Mouse (Mus musculus): ENCODE data around the gene Fgr. TPM values are rescaled to one million over a fixed set of nuclear protein-coding genes. Genes with fewer than 3 reads are reported as not detected.

Fgr gene
- polyA plus RNA-seq, 1 experiment from 2014 or later, result 0.45 TPM

GRCm38 (mm10) chr4:132955395-132955791 is 18.5 kb upstream of the Fgr start:
- Histone ChIP-seq H3K4me1 (ENCODE audit: control insufficient read depth, insufficient read depth, low read length) (peaks cover 15% of the 10 kb centered on the region), H3K4me3 (ENCODE audit: low read length) (no peak overlapping the region), H3K27me3 (ENCODE audit: control insufficient read depth, insufficient read depth, low read length) (no peaks in the 10 kb centered on the region), H3K9ac (ENCODE audit: low read depth, low read length) (no peak overlapping the region), H3K4me2 (replicated peaks; ENCODE audit: low read depth, low read length) (no peak overlapping the region), H3K9me3 (ENCODE audit: control insufficient read depth, low read length) (no peaks in the 10 kb centered on the region), H3K36me3 (ENCODE audit: control insufficient read depth, insufficient read depth, low read length) (no peaks in the 10 kb centered on the region), H3K27ac (ENCODE audit: low read depth, low read length) (no peak overlapping the region)
- WGBS, result 8% methylated on average over 2 of the region's 2 CpGs
- ATAC-seq (ENCODE audit: low FRiP score, low TSS enrichment), result no peak

DNA sequence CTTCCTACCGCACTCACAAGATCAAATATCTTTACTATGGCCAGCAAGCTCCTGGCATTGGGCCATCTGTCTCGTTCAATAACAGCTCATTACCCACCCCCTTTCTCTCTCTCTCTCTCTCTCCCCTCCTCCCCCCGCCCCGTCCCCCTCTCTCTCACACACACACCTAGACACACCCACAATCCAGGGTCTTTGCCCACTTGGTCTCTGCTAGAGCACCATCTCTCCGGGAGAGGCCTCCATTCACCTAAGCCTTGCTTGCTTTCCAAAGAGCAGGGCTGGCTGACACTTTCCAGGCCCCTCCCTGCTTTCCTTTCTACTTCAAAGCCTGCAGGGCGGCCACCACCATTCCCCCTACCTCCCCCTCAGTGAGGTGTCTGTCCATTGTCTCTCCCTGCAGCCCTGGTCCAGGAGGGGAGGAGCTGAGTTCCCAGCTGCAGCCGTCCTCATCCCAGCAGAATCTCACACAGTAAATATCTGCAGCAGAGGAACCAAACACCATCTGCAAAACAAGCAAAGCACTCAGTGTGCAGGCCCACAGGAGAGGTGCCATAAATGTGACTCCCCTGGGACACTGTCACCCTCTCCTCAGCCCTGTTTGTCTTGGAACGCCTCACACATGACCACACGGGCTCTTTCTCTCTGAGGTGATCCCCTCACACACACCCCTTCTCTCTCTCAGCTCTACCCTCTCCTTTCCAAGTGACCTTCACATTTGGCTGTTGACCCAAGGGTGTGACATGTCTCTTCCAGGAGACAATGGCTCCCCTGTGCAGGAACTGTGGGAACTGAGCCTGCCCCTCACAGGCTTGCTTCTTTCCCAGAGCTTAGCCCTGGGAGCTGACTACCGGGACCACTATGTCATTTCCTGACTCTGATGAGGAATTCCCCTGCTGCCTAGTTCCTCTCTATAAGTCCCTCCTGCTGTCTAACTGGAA is 14.9 kb upstream of the Fgr start:
- H3K27ac ChIP-seq (ENCODE audit: low read depth, low read length), result peak overlapping the region; percentile 79
- 9% methylated on average over 10 of the region's 10 CpGs for WGBS
- peaks cover 13% of the 10 kb centered on the region for H3K4me1 ChIP-seq (ENCODE audit: control insufficient read depth, insufficient read depth, low read length)
- H3K9ac ChIP-seq (ENCODE audit: low read depth, low read length), result peak overlapping the region; percentile 25; the same call in 1 of the 2 replicates
- H3K4me2 ChIP-seq (replicated peaks; ENCODE audit: low read depth, low read length), result no peak overlapping the region
- ATAC-seq (ENCODE audit: low FRiP score, low TSS enrichment), result peak; percentile 81
- no peaks in the 10 kb centered on the region for H3K36me3 ChIP-seq (ENCODE audit: control insufficient read depth, insufficient read depth, low read length)
- H3K4me3 ChIP-seq (ENCODE audit: low read length), result no peak overlapping the region
- H3K27me3 ChIP-seq (ENCODE audit: control insufficient read depth, insufficient read depth, low read length), result no peaks in the 10 kb centered on the region
- H3K9me3 ChIP-seq (ENCODE audit: control insufficient read depth, low read length), result no peaks in the 10 kb centered on the region

DNA sequence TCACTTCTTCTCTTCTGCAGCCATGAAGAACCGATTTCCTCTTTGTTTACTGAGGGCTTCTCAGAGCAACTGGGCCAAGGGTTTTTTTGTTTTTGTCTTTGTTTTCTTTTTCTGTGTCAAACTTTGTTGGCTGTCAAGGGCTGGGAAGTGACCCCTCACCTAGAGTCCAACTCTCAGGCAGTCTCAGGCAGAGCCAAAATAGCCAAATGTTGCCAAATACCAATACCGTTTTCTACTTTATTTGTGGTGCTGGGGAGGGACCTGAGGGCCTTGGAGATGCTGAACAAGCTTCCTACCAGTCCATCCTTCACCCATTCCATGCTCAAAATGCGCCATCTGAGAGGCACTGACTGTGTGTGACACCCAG is 14.2 kb upstream of the Fgr start:
- no peak overlapping the region for H3K4me2 ChIP-seq (replicated peaks; ENCODE audit: low read depth, low read length)
- peak overlapping the region; percentile 79 for H3K27ac ChIP-seq (ENCODE audit: low read depth, low read length)
- ATAC-seq (ENCODE audit: low FRiP score, low TSS enrichment), result no peak
- WGBS, result 51% methylated on average over 3 of the region's 3 CpGs
- H3K27me3 ChIP-seq (ENCODE audit: control insufficient read depth, insufficient read depth, low read length), result no peaks in the 10 kb centered on the region
- H3K4me3 ChIP-seq (ENCODE audit: low read length), result no peak overlapping the region
- no peaks in the 10 kb centered on the region for H3K9me3 ChIP-seq (ENCODE audit: control insufficient read depth, low read length)
- peaks cover 13% of the 10 kb centered on the region for H3K4me1 ChIP-seq (ENCODE audit: control insufficient read depth, insufficient read depth, low read length)
- no peaks in the 10 kb centered on the region for H3K36me3 ChIP-seq (ENCODE audit: control insufficient read depth, insufficient read depth, low read length)
- H3K9ac ChIP-seq (ENCODE audit: low read depth, low read length), result no peak overlapping the region

GRCm38 (mm10) chr4:132960313-132960712 is 13.6 kb upstream of the Fgr start:
- no peak for ATAC-seq (ENCODE audit: low FRiP score, low TSS enrichment)
- no peaks in the 10 kb centered on the region for H3K9me3 ChIP-seq (ENCODE audit: control insufficient read depth, low read length)
- no peaks in the 10 kb centered on the region for H3K36me3 ChIP-seq (ENCODE audit: control insufficient read depth, insufficient read depth, low read length)
- no peak overlapping the region for H3K4me3 ChIP-seq (ENCODE audit: low read length)
- H3K4me2 ChIP-seq (replicated peaks; ENCODE audit: low read depth, low read length), result no peak overlapping the region
- no peaks in the 10 kb centered on the region for H3K27me3 ChIP-seq (ENCODE audit: control insufficient read depth, insufficient read depth, low read length)
- no peak overlapping the region for H3K9ac ChIP-seq (ENCODE audit: low read depth, low read length)
- 55% methylated on average over 5 of the region's 5 CpGs for WGBS
- 0 out of 2 replicates have a peak overlapping the region, but pooled peaks have one; percentile 79 for H3K27ac ChIP-seq (ENCODE audit: low read depth, low read length)
- H3K4me1 ChIP-seq (ENCODE audit: control insufficient read depth, insufficient read depth, low read length), result peaks cover 13% of the 10 kb centered on the region

- no peaks in the 10 kb centered on the region for H3K36me3 ChIP-seq (ENCODE audit: control insufficient read depth, insufficient read depth, low read length)
- H3K4me1 ChIP-seq (ENCODE audit: control insufficient read depth, insufficient read depth, low read length), result peaks cover 13% of the 10 kb centered on the region
- no peaks in the 10 kb centered on the region for H3K9me3 ChIP-seq (ENCODE audit: control insufficient read depth, low read length)
- H3K27me3 ChIP-seq (ENCODE audit: control insufficient read depth, insufficient read depth, low read length), result no peaks in the 10 kb centered on the region
- peak overlapping the region; percentile 0; the same call in 1 of the 2 replicates for H3K9ac ChIP-seq (ENCODE audit: low read depth, low read length)
- no peak overlapping the region for H3K4me2 ChIP-seq (replicated peaks; ENCODE audit: low read depth, low read length)
- no peak for ATAC-seq (ENCODE audit: low FRiP score, low TSS enrichment)
- 65% methylated on average over 13 of the region's 13 CpGs for WGBS
- H3K4me3 ChIP-seq (ENCODE audit: low read length), result no peak overlapping the region
- H3K27ac ChIP-seq (ENCODE audit: low read depth, low read length), result no peak overlapping the region
These were observed 12.8 kb upstream of the Fgr start for GRCm38 (mm10) chr4:132960864-132961639.

DNA sequence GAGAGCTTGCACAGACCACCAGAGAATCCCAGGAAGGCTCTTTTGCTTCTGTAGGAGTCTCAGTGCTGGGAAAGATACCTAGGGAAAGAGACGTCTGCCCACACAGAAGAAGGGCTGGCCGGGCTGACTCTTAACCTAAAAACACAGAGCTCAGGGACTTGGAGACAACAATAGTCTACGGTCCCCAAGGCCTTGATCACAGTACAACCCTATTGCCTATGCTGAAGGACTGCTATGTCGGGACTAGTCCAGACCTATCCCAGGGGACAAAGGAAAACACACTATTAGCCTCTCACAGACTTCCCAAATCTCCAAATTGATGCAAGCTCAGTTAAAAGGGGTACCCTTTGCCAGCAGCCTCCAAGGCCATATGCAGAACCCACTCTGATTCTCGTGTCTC is 12.0 kb upstream of the Fgr start:
- 78% methylated on average over 5 of the region's 5 CpGs for WGBS
- Histone ChIP-seq H3K4me3 (ENCODE audit: low read length) (no peak overlapping the region), H3K9me3 (ENCODE audit: control insufficient read depth, low read length) (no peaks in the 10 kb centered on the region), H3K27ac (ENCODE audit: low read depth, low read length) (no peak overlapping the region), H3K9ac (ENCODE audit: low read depth, low read length) (no peak overlapping the region), H3K4me2 (replicated peaks; ENCODE audit: low read depth, low read length) (no peak overlapping the region), H3K4me1 (ENCODE audit: control insufficient read depth, insufficient read depth, low read length) (peaks cover 13% of the 10 kb centered on the region), H3K36me3 (ENCODE audit: control insufficient read depth, insufficient read depth, low read length) (no peaks in the 10 kb centered on the region), H3K27me3 (ENCODE audit: control insufficient read depth, insufficient read depth, low read length) (no peaks in the 10 kb centered on the region)
- no peak for ATAC-seq (ENCODE audit: low FRiP score, low TSS enrichment)

DNA sequence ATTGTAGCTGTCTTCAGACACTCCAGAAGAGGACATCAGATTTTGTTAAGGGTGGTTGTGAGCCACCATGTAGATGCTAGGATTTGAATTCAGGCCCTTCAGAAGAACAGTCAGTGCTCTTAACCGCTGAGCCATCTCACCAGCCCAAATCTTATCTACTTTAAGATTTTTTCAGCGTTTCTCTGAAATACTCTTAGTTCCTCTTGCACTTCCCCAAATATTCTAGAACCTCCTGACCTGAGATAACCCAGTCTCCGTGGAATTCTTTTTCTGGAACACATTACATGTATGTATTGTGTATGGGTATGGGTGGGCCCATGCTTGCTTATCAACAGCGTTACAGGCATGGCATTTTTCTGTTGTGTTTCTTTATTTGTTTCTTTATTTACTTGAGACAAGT is 11.3 kb upstream of the Fgr start:
- Histone ChIP-seq H3K4me3 (ENCODE audit: low read length) (no peak overlapping the region), H3K36me3 (ENCODE audit: control insufficient read depth, insufficient read depth, low read length) (no peaks in the 10 kb centered on the region), H3K9me3 (ENCODE audit: control insufficient read depth, low read length) (no peaks in the 10 kb centered on the region), H3K27ac (ENCODE audit: low read depth, low read length) (no peak overlapping the region), H3K4me1 (ENCODE audit: control insufficient read depth, insufficient read depth, low read length) (peaks cover 13% of the 10 kb centered on the region), H3K4me2 (replicated peaks; ENCODE audit: low read depth, low read length) (no peak overlapping the region), H3K27me3 (ENCODE audit: control insufficient read depth, insufficient read depth, low read length) (no peaks in the 10 kb centered on the region), H3K9ac (ENCODE audit: low read depth, low read length) (no peak overlapping the region)
- no peak for ATAC-seq (ENCODE audit: low FRiP score, low TSS enrichment)
- WGBS, result 97% methylated on average over 4 of the region's 4 CpGs

GRCm38 (mm10) chr4:132963436-132963835 is 10.5 kb upstream of the Fgr start:
- H3K9ac ChIP-seq (ENCODE audit: low read depth, low read length), result no peak overlapping the region
- WGBS, result 26% methylated on average over 2 of the region's 2 CpGs
- H3K27ac ChIP-seq (ENCODE audit: low read depth, low read length), result no peak overlapping the region
- H3K4me1 ChIP-seq (ENCODE audit: control insufficient read depth, insufficient read depth, low read length), result peaks cover 13% of the 10 kb centered on the region
- no peaks in the 10 kb centered on the region for H3K9me3 ChIP-seq (ENCODE audit: control insufficient read depth, low read length)
- no peak overlapping the region for H3K4me3 ChIP-seq (ENCODE audit: low read length)
- no peaks in the 10 kb centered on the region for H3K27me3 ChIP-seq (ENCODE audit: control insufficient read depth, insufficient read depth, low read length)
- H3K36me3 ChIP-seq (ENCODE audit: control insufficient read depth, insufficient read depth, low read length), result no peaks in the 10 kb centered on the region
- ATAC-seq (ENCODE audit: low FRiP score, low TSS enrichment), result no peak
- no peak overlapping the region for H3K4me2 ChIP-seq (replicated peaks; ENCODE audit: low read depth, low read length)

GRCm38 (mm10) chr4:132964064-132964463 is 9.8 kb upstream of the Fgr start:
- Histone ChIP-seq H3K36me3 (ENCODE audit: control insufficient read depth, insufficient read depth, low read length) (no peaks in the 10 kb centered on the region), H3K4me3 (ENCODE audit: low read length) (no peak overlapping the region), H3K4me1 (ENCODE audit: control insufficient read depth, insufficient read depth, low read length) (peaks cover 7% of the 10 kb centered on the region), H3K27ac (ENCODE audit: low read depth, low read length) (no peak overlapping the region), H3K4me2 (replicated peaks; ENCODE audit: low read depth, low read length) (no peak overlapping the region), H3K9ac (ENCODE audit: low read depth, low read length) (no peak overlapping the region), H3K9me3 (ENCODE audit: control insufficient read depth, low read length) (no peaks in the 10 kb centered on the region), H3K27me3 (ENCODE audit: control insufficient read depth, insufficient read depth, low read length) (no peaks in the 10 kb centered on the region)
- WGBS, result 54% methylated on average over 3 of the region's 3 CpGs
- no peak for ATAC-seq (ENCODE audit: low FRiP score, low TSS enrichment)

Measured in kidney, embryonic 14.5 days (tissue).